Mouse (Mus musculus): ENCODE measurements at regions not wholly inside any gene's neighbourhood (a gene's known extent, or its start where the extent isn't known, plus 50 kb on each side); places are given as distances from the start of the nearest gene placed in this dataset.

DNA sequence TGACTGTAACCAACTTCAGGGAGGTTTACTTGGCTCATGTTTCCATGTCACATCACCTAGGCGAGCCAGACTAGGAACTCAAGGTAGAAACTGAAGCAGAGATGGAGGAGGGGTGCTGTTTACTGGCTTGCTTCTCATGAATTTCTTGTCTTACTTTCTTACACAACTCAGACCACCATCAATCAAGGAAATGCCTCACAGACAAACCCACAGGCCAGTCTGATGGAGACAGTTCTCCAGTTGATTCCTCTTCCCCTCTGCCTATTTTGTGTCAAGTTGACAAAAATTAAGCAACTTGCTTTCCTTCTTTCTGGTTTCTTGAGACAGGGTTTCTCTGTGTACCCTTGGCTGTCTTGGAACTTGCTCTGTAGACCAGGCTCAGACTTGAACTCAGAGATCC lies 83.8 kb upstream of the Phip start:
- in situ Hi-C loops (cut with MboI; ENCODE audit: unreplicated experiment in 2 of 2) = no loop called here

DNA sequence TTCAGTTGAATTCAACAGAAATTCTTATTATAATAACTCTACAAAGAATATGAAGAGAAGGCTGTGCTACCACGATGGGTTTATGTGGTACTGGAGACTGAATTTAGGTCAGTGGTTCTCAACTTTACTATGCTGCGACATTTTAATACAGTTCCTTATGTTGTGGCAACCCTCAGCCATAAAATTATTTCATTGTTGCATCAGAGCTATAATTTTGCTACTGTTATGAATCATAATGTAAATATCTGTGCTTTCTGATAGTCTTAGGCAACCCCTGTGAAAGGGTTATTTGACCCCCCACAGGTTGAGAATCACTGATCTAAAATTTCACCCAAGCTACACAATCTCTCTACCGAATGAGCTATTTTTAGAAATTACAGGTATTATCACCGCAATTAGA lies 80.9 kb upstream of the Phip start:
- in situ Hi-C loops (cut with MboI; ENCODE audit: unreplicated experiment in 2 of 2) = no loop called here

DNA sequence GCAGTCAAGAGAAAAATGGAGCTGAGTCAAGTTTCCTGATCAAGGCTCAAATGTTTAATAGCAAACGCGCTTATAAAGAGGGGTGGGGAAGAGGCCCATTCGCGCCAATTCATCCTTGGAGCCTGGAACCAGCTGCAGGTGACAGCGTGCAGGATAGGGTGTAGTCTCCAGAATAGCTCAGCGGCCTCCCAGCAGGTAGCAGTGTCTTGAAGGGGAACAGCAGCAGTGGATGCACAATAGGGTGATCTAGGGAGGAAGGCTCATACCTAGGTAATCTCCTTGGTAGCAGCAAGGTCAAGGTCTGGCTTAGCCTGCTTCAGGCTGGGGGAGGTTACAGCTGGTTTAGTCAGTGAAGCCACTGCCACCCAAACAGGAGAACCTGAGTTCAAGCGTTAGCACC lies 76.3 kb upstream of the Phip start:
- in situ Hi-C loops (cut with MboI; ENCODE audit: unreplicated experiment in 2 of 2) = no loop called here

DNA sequence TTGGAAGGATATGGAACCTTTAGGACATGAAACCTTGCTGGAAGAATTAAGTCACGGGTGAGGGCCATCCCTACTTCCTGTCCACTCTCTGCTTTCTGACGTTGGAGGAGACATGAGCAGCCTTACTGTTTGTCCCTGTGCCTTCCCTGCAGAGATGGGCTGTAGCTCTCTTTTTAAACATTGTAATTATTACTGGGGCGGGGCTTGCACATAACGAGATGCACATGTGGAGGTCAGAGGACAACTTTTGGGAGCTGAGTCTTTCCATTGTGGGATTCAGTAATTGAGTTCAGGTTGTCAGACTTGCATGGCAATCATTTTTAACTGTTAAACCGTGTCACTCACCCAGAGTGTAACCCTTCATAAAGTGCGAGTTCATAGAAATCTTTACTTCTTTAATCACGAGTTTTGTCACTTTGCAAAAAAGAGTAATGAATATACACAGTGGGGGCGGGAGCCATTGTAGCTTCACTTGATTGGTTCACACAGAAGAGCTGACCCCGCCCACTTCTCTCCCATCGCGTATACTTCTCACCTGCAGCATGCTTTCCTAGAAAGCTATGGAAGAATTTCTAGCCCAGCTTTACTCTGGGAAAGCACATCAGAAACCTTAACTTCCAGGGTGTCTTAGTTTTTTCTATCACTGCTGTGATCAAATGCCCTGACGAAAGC lies 72.4 kb upstream of the Phip start:
- in situ Hi-C loops (cut with MboI; ENCODE audit: unreplicated experiment in 2 of 2) = loop anchor here in 1 of 2 experiments (5.0 kb wide), 1 partner anchor 70 kb away; the partner anchor contains the start of gene Phip

DNA sequence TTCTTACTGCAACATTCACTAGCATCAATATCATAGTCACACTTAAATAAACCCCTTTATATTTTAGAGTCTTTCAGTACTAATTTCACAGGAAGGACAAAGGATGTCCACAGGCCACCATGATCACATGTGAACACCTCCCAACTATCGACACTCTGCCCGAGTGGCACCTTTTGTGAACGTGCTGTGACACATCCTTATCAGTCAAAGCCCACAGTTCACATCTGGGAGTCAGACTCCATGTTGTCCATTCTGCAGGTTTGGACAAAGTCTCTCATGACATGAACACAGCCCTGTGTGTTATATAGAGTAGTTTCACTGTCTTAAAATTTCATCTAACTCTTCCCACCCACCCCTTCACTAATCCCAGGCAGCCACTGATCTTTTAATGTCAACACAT lies 70.7 kb upstream of the Phip start:
- in situ Hi-C loops (cut with MboI; ENCODE audit: unreplicated experiment in 2 of 2) = loop anchor here in 1 of 2 experiments (5.0 kb wide), 1 partner anchor 69 kb away; the partner anchor contains the start of gene Phip

DNA sequence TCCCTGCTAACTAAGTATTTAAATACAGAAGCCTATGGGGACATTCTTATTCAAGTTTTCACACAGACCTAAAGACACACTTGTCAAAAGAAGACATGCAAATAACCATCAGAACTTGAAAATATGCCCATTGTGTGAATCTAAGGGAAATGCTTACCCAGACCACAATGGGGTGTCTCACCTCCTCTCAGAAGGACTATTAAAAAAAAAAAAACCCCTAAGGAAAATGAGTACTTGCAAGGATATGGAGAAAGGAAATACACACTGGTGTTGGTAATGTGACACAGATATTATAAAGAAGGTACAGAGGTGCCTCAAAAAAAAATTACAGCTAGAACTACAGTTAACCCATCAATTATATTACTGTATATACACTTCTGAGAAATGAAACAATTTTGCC lies 68.5 kb upstream of the Phip start:
- in situ Hi-C loops (cut with MboI; ENCODE audit: unreplicated experiment in 2 of 2) = no loop called here

DNA sequence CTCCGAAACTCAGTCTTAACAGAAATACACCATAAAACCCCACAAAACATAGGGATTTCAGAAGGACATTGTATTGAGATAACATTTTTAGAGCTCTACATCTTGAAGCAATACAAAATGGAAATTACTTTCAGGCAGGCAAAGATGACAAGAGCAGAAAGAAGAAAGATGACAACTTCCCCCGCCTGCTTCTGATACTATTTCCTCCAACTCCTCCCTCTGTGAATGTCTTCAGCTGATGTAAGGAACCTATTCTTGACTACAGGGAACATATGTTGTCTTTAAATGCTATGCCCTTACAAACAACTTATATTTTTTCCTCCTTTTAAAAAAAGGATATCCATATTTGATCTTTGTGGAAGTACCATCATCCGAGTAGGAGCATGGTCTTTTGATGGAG lies 66.0 kb upstream of the Phip start:
- in situ Hi-C loops (cut with MboI; ENCODE audit: unreplicated experiment in 2 of 2) = no loop called here

DNA sequence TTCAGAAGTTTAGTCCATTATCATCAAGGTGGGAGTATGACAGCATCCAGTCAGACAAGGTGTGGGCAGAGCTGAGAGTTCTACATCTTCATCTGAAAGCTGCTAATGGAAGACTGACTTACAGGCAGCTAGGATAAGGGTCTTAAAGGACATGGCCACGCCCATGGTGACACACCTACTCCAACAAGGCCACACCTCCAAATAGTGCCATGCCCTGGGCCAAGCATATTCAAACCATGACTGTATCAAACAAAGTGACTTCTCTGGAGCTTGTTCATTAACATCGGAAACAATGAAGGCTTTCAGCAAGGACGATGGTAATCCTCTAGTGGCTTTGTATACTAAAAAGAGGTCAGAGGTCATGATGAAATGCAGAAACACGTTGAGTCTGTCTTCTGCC lies 65.4 kb upstream of the Phip start:
- in situ Hi-C loops (cut with MboI; ENCODE audit: unreplicated experiment in 2 of 2) = no loop called here

DNA sequence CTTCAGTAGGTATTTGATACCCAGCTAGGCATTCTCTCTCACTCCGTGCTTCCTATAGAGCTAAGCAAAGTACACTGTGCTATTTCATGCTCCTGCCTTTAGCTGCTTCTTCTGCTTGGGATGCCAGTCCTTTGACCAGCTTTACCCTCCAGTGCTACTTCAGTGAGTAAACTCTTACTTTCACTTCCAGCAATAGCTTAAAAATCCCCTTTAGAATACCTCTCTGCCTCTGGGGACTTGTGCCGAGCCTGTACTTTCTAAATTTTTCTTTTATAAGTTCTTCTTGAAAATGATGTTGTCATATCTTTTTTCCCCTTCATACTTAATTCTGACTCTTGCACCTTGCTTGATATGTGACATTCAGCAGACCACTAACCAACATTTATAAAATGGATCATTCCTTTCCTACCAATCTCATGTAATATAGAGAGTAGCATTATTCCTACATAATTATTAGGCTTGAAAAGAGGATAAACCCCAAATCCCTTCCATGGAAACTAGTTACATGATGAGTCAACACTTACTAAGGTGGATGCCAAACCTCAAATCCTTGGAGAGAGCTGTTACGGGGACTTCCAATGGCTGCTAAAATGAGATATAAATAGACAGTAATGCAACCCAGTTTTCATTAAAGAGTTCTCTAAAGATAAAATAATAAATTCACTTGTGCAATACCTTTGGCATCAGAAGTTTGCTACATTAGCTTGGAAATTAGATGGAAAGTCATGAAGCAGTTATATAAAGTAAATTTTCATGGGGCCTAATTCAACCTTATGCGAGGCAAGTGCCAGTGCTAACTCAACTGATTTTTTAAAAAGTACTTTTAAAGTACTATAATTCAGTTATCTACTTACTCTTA lies 62.2 kb upstream of the Phip start:
- in situ Hi-C loops (cut with MboI; ENCODE audit: unreplicated experiment in 2 of 2) = no loop called here
